Mouse (Mus musculus) heart, embryonic 14.5 days (tissue): ENCODE results near the gene Ovgp1. TPM values are rescaled to one million over a fixed set of nuclear protein-coding genes. Genes with fewer than 3 reads are reported as not detected.
A peak's percentile ranks its signal among the peaks of the same experiment; 100 is the strongest.
"Not testable (repeated sequence)": the region's sequence is repeated elsewhere in the genome, so short reads cannot be mapped to it uniquely, and the experiment has no call there.

ENCODE experiments used
- ATAC-seq: fragments of 200-750 bp; cut with Nextera tagmentation; 2 replicates; pipeline ENCODE4 v1.8.0; 2017; ENCODE audit warnings: low read depth, moderate TSS enrichment; ENCODE audit not compliant: insufficient number of reproducible peaks, insufficient read depth, low FRiP score
- H3K27ac ChIP-seq, 2 experiments: fragments of 200-500 bp in 1 of 2; fragments of 300-500 bp in 1 of 2; sonication (generic) in 1 of 2; replicated peaks in 1 of 2; 2 replicates each; pipeline ENCODE4 v1.5.1; 2012 to 2014; ENCODE audit warnings: low read depth in 2 of 2, low read length in 2 of 2, control low read depth in 1 of 2, mild to moderate bottlenecking in 1 of 2, mixed read lengths in 1 of 2; ENCODE audit not compliant: control insufficient read depth in 1 of 2, insufficient read depth in 1 of 2
- H3K27me3 ChIP-seq: fragments of 300-500 bp; sonication (generic); 2 replicates; pipeline ENCODE4 v1.6.1; 2014; ENCODE audit warnings: mild to moderate bottlenecking, low read length, control low read depth; ENCODE audit not compliant: control insufficient read depth, insufficient read depth
- H3K36me3 ChIP-seq: fragments of 300-500 bp; sonication (generic); 2 replicates; pipeline ENCODE4 v1.6.1; 2014; ENCODE audit warnings: mild to moderate bottlenecking, control low read depth, low read length, mixed read lengths; ENCODE audit not compliant: control insufficient read depth, insufficient read depth
- H3K4me1 ChIP-seq, 2 experiments: fragments of 200-500 bp in 1 of 2; fragments of 300-500 bp in 1 of 2; sonication (generic) in 1 of 2; 2 replicates each; pipeline ENCODE4 v1.6.1; 2012 to 2014; ENCODE audit warnings: low read length in 2 of 2, control low read depth in 1 of 2, mixed read lengths in 1 of 2; ENCODE audit not compliant: control insufficient read depth in 2 of 2, insufficient read depth in 2 of 2
- H3K4me2 ChIP-seq: fragments of 300-500 bp; sonication (generic); 2 replicates; pipeline ENCODE4 v1.6.1; 2014; ENCODE audit warnings: mild to moderate bottlenecking, low read length
- H3K4me3 ChIP-seq, 2 experiments: fragments of 200-500 bp in 1 of 2; fragments of 300-500 bp in 1 of 2; sonication (generic) in 1 of 2; 2 replicates each; pipeline ENCODE4 v1.5.1; 2012 to 2014; ENCODE audit warnings: low read length in 2 of 2, mild to moderate bottlenecking in 2 of 2, control low read depth in 1 of 2, low read depth in 1 of 2, moderate library complexity in 1 of 2; ENCODE audit not compliant: control insufficient read depth in 1 of 2, insufficient read depth in 1 of 2
- H3K9ac ChIP-seq: fragments of 300-500 bp; sonication (generic); 2 replicates; pipeline ENCODE4 v1.6.1; 2014; ENCODE audit warnings: mild to moderate bottlenecking, low read length
- H3K9me3 ChIP-seq: fragments of 300-500 bp; sonication (generic); 2 replicates; pipeline ENCODE4 v1.6.1; 2016; ENCODE audit warnings: low read length, control low read depth; ENCODE audit not compliant: control insufficient read depth
- WGBS: fragments of 180-500 bp; shearing (Covaris S2); extraction: QIAGEN DNeasy Blood & Tissue Kit; methylation state at CpG from one replicate; pipeline ENCODE4 v1.1.7; 2014; 5-methylcytosine and 5-hydroxymethylcytosine counted together
- polyA plus RNA-seq: library from polyadenylated mRNA; unstranded; fragments of >200 nt; fragmentation: Nextera tagmentation; extraction: Ambion mirVana; gene quantifications from 2 replicates; pipeline ENCODE4 v1.2.1, GENCODE M21; 2014

Ovgp1 gene
- polyA plus RNA-seq, 1 experiment from 2014 or later: 1.8 TPM

DNA sequence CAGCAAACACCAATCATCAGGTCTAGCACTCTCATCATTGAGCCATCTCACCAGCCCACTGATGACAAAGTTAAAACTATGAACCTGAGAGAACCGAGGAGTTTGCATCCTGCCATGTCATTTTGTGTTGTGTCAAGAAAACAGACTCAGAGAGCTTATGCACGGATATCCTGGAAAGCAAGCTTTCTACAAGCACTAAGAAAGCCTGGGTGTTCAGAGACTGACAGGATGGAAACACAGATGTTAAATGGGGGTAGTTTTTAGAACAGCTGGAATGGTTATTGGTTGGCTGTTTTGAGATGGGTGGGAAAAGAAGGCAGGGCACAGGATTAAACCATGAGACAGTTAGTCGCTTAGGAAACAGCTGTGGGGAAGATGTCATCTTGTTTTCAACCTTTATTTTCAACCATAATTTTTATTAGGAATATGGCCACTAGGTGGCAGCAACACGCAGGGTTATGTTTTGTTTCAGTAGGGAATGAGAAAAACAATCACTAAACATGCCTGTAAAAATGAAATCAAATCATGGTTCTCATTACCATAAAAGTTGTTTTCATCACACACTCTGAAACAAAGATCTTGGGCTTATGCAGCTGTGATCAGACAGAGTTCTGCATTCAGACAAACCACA is 18.3 kb downstream of the Ovgp1 start:
- Histone ChIP-seq H3K9me3 (no peaks in the 10 kb centered on the region), H3K27ac (no peak overlapping the region), H3K27me3 (no peaks in the 10 kb centered on the region), H3K4me3 (no peak overlapping the region), H3K36me3 (no peaks in the 10 kb centered on the region), H3K4me2 (no peak overlapping the region), H3K4me1 (no peaks in the 10 kb centered on the region), H3K9ac (no peak overlapping the region)
- no peak for ATAC-seq
- 22% methylated on average over 4 of the region's 4 CpGs for WGBS

- Histone ChIP-seq H3K4me2 (no peak overlapping the region), H3K9ac (no peak overlapping the region), H3K9me3 (no peaks in the 10 kb centered on the region), H3K4me1 (no peaks in the 10 kb centered on the region), H3K4me3 (no peak overlapping the region), H3K27me3 (no peaks in the 10 kb centered on the region), H3K27ac (no peak overlapping the region), H3K36me3 (no peaks in the 10 kb centered on the region)
- WGBS: 50% methylated on average over 2 of the region's 2 CpGs
- no peak for ATAC-seq
Measured at GRCm38 (mm10) chr3:105994730-105995129, 21.2 kb downstream of the Ovgp1 start.

DNA sequence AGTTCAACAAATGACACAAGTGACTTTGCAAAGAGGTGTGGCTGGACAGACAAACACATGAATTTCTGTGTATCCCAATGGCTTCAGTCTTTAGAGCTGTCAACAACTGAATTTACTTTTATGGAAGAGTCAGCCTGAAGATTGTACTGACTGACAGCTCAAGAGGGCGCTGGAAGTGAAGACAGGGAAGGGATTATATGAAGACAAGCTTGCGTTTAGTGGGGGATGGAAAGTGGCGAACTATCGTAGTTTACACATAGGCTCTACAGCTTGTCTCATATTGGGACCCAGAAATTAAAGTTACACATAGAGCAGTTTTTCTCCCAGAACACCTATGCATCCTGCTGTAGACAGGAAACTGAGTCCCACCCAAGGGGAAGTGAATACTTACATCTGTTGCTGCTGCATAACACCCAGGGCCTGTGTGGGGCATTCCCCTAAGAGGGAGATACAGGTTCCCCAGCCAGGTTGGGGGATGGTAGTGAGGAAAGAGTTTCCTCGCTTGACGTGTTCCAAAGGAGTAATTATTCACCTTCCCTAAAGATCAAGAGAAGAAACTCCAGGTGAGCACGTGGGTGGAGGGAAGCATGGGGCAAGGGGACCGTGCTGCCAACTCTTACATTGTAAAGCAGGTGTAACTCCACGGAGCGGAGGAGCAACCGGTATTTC is 27.3 kb downstream of the Ovgp1 start:
- Histone ChIP-seq H3K4me3 (peak overlapping the region; percentile 0 to 22; a peak in 2 of 4 replicates), H3K27me3 (no peaks in the 10 kb centered on the region), H3K9me3 (no peaks in the 10 kb centered on the region), H3K9ac (no peak overlapping the region), H3K27ac (no peak overlapping the region), H3K4me2 (peak overlapping the region; percentile 61), H3K36me3 (no peaks in the 10 kb centered on the region), H3K4me1 (peaks cover 6 to 8% of the 10 kb centered on the region in 2 experiments; a peak in 2 of 4 replicates)
- ATAC-seq: no peak
- WGBS: 14% methylated on average over 11 of the region's 11 CpGs

DNA sequence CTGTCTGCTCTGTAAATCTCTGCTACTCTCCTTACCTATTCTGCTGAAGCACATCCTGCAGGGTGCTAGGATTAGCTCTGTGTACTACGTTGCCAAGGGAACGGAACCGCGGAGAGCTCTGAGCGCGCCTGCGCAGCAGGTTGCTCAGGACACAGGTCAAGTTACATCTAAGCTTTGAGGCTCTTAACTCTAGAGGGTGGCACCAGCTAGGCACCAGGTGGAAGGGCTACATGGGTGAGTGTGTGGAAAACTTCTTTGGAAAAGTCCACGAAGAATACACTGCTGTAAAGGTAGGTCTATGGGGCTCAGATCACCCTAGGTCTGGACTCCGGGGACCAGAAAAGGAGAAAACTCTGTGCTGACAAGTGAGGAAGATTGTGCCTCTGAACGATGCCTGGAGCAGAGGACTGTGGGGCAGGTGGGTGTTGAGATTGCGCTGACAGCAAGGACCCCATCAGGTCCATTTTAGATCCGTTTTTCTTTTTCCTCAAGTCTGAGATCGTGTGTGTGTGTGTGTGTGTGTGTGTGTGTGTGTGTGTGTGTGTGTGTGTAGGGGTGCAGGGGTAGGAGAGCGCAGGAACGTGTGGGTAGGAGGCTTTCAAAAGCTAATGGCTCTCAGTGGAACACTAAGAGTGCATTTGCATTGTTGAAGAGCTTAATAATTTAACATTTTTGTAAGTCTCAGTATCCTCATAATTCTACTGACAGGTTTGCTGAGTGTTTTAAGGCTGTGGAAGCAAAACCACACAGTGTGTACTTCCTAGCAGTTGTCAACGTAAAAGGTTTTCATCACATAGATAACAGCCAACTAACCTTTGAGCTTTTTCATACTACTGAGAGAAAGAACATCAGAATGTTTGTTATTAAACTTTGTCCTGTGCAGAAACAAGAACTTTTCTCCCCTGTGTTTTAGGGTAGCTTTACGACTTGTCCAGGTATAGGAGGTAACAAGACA is 28.2 kb downstream of the Ovgp1 start:
- Histone ChIP-seq H3K9ac (no peak overlapping the region), H3K9me3 (no peaks in the 10 kb centered on the region), H3K27me3 (no peaks in the 10 kb centered on the region), H3K4me2 (peak overlapping the region; percentile 61), H3K27ac (no peak overlapping the region), H3K4me3 (peak overlapping the region; percentile 0 to 22; a peak in 2 of 4 replicates), H3K4me1 (peaks cover 6 to 8% of the 10 kb centered on the region in 2 experiments; a peak in 2 of 4 replicates), H3K36me3 (no peaks in the 10 kb centered on the region)
- no peak; the same call in 1 of the 2 replicates for ATAC-seq
- 18% methylated on average over 17 of the region's 17 CpGs for WGBS

- H3K27me3 ChIP-seq, H3K36me3 ChIP-seq, H3K4me3 ChIP-seq, ATAC-seq, H3K9me3 ChIP-seq, H3K27ac ChIP-seq, H3K4me1 ChIP-seq, H3K4me2 ChIP-seq, H3K9ac ChIP-seq: not testable (repeated sequence)
- 53% methylated on average over 10 of the region's 10 CpGs for WGBS
Measured at GRCm38 (mm10) chr3:106003360-106003759, 29.8 kb downstream of the Ovgp1 start.

GRCm38 (mm10) chr3:106014546-106014945 is 41.0 kb downstream of the Ovgp1 start, which contains the start of gene Pifo:
Pifo (minus strand) TSS chr3:106014646.
- no peak within 1 kb of the TSS for H3K27ac ChIP-seq
- H3K27me3 ChIP-seq: no peaks in the 10 kb centered on the region
- no peak within 1 kb of the TSS for H3K4me2 ChIP-seq
- no peak for ATAC-seq
- H3K4me1 ChIP-seq: no peaks in the 10 kb centered on the region
- no peaks in the 10 kb centered on the region for H3K36me3 ChIP-seq
- H3K9ac ChIP-seq: no peak within 1 kb of the TSS
- H3K4me3 ChIP-seq: no peak within 1 kb of the TSS
- WGBS: 66% methylated on average over 2 of the region's 2 CpGs
- no peaks in the 10 kb centered on the region for H3K9me3 ChIP-seq

- Histone ChIP-seq H3K4me1 (no peaks in the 10 kb centered on the region), H3K4me3 (no peak overlapping the region), H3K9me3 (no peaks in the 10 kb centered on the region), H3K9ac (no peak overlapping the region), H3K4me2 (no peak overlapping the region), H3K27me3 (no peaks in the 10 kb centered on the region), H3K36me3 (no peaks in the 10 kb centered on the region), H3K27ac (no peak overlapping the region)
- no peak for ATAC-seq
Measured at GRCm38 (mm10) chr3:106021840-106022239, 48.3 kb downstream of the Ovgp1 start.
